Mouse (Mus musculus) right cerebral cortex, postnatal 14 days (tissue): Measurements from ENCODE around the gene Ptpn1.

Experiments
- DNase-seq: peaks from one replicate; pipeline ENCODE4 v3.0.0; 2022

Ptpn1 gene

GRCm38 (mm10) chr2:167948557-167948956, 16.7 kb downstream of the Ptpn1 start:
- no peak for DNase-seq

GRCm38 (mm10) chr2:167949250-167949649, 17.4 kb downstream of the Ptpn1 start:
- no peak for DNase-seq

GRCm38 (mm10) chr2:167949808-167950207, 18.0 kb downstream of the Ptpn1 start:
- no peak for DNase-seq

GRCm38 (mm10) chr2:167950681-167951080, 18.8 kb downstream of the Ptpn1 start:
- no peak for DNase-seq

GRCm38 (mm10) chr2:167951301-167952211, 19.7 kb downstream of the Ptpn1 start:
- DNase-seq, result no peak

- no peak for DNase-seq
Observed at GRCm38 (mm10) chr2:167953819-167954218, 22.0 kb downstream of the Ptpn1 start.

GRCm38 (mm10) chr2:167954928-167955327, 23.1 kb downstream of the Ptpn1 start:
- DNase-seq, result no peak

- no peak for DNase-seq
Observed at GRCm38 (mm10) chr2:167957539-167957938, 25.7 kb downstream of the Ptpn1 start.

- DNase-seq, result peak; percentile 67
Observed at GRCm38 (mm10) chr2:167958082-167958788, 26.4 kb downstream of the Ptpn1 start.

- peak; percentile 61 for DNase-seq
Observed at GRCm38 (mm10) chr2:167958843-167959242, 27.0 kb downstream of the Ptpn1 start.

- no peak for DNase-seq
Observed at GRCm38 (mm10) chr2:167959384-167959911, 27.6 kb downstream of the Ptpn1 start.

GRCm38 (mm10) chr2:167959996-167960395, 28.1 kb downstream of the Ptpn1 start:
- no peak for DNase-seq

- DNase-seq, result no peak
Observed at GRCm38 (mm10) chr2:167960584-167960983, 28.7 kb downstream of the Ptpn1 start.

- DNase-seq, result no peak
Observed at GRCm38 (mm10) chr2:167962347-167962746, 30.5 kb downstream of the Ptpn1 start.

- no peak for DNase-seq
Observed at GRCm38 (mm10) chr2:167963176-167963575, 31.3 kb downstream of the Ptpn1 start.

GRCm38 (mm10) chr2:167963778-167964300, 32.0 kb downstream of the Ptpn1 start:
- no peak for DNase-seq

GRCm38 (mm10) chr2:167964320-167964719, 32.5 kb downstream of the Ptpn1 start:
- no peak for DNase-seq

GRCm38 (mm10) chr2:167965911-167966310, 34.1 kb downstream of the Ptpn1 start:
- no peak for DNase-seq

GRCm38 (mm10) chr2:167968504-167968903, 36.6 kb downstream of the Ptpn1 start:
- DNase-seq, result no peak

- DNase-seq, result no peak
Observed at GRCm38 (mm10) chr2:167969851-167970541, 38.1 kb downstream of the Ptpn1 start.

GRCm38 (mm10) chr2:167972146-167972545, 40.3 kb downstream of the Ptpn1 start:
- no peak for DNase-seq

GRCm38 (mm10) chr2:167972809-167973208, 41.0 kb downstream of the Ptpn1 start:
- no peak for DNase-seq

- no peak for DNase-seq
Observed at GRCm38 (mm10) chr2:167975746-167976145, 43.9 kb downstream of the Ptpn1 start.
